Mouse (Mus musculus) adrenal gland, postnatal 10 days (tissue): Measurements from ENCODE around the gene Mpst. TPM values are rescaled to one million over a fixed set of nuclear protein-coding genes. Genes with fewer than 3 reads are reported as not detected.

Source experiments
- DNase-seq: peaks from one replicate; pipeline ENCODE4 v3.0.0; 2021; ENCODE audit warnings: mixed read lengths
- total RNA-seq, 2 experiments: library from RNA; stranded (reverse); gene quantifications; 2 replicates each; pipeline ENCODE4 v1.2.3; 2021

Gene Mpst
- total RNA-seq, 2 experiments from 2014 or later = 49.1 to 52.0 TPM

GRCm38 (mm10) chr15:78436380-78437192 is 30.4 kb downstream of the Mpst start:
- DNase-seq = peak; percentile 95

GRCm38 (mm10) chr15:78437237-78438017 is 31.2 kb downstream of the Mpst start:
- DNase-seq = peak; percentile 84

- DNase-seq = peak; percentile 73
These were observed 31.8 kb downstream of the Mpst start for GRCm38 (mm10) chr15:78438018-78438394.

- no peak for DNase-seq
These were observed 32.3 kb downstream of the Mpst start for GRCm38 (mm10) chr15:78438505-78438904.

- no peak for DNase-seq
These were observed 32.8 kb downstream of the Mpst start for GRCm38 (mm10) chr15:78438973-78439372.

- no peak for DNase-seq
These were observed 36.0 kb downstream of the Mpst start for GRCm38 (mm10) chr15:78442231-78442630.

GRCm38 (mm10) chr15:78443857-78444256 is 37.6 kb downstream of the Mpst start:
- DNase-seq = no peak

GRCm38 (mm10) chr15:78447121-78447520 is 40.9 kb downstream of the Mpst start:
- peak; percentile 72 for DNase-seq

- DNase-seq = peak; percentile 99
These were observed 41.7 kb downstream of the Mpst start for GRCm38 (mm10) chr15:78447746-78448535.

- no peak for DNase-seq
These were observed 42.9 kb downstream of the Mpst start for GRCm38 (mm10) chr15:78449131-78449530.

- peak; percentile 79 for DNase-seq
These were observed 43.6 kb downstream of the Mpst start for GRCm38 (mm10) chr15:78449694-78450418.

- no peak for DNase-seq
These were observed 44.2 kb downstream of the Mpst start for GRCm38 (mm10) chr15:78450419-78450768.

- DNase-seq = peak; percentile 36
These were observed 45.0 kb downstream of the Mpst start for GRCm38 (mm10) chr15:78451201-78451600.

GRCm38 (mm10) chr15:78452929-78453328 is 46.7 kb downstream of the Mpst start:
- DNase-seq = no peak

- peak; percentile 50 for DNase-seq
These were observed 49.0 kb downstream of the Mpst start for GRCm38 (mm10) chr15:78455168-78455567.

GRCm38 (mm10) chr15:78456051-78456450 is 49.8 kb downstream of the Mpst start:
- peak; percentile 19 for DNase-seq

GRCm38 (mm10) chr15:78457193-78457592 is 51.0 kb downstream of the Mpst start:
- peak; percentile 9 for DNase-seq

GRCm38 (mm10) chr15:78462981-78463380 is 56.8 kb downstream of the Mpst start:
- DNase-seq = no peak
